Mouse (Mus musculus) gastrocnemius, adult 18-20 months (tissue): ENCODE measurements around the gene Rnf225. TPM values are rescaled to one million over a fixed set of nuclear protein-coding genes. Genes with fewer than 3 reads are reported as not detected.
"Not testable (repeated sequence)": the region's sequence is repeated elsewhere in the genome, so short reads cannot be mapped to it uniquely, and the experiment has no call there.

Experiments used
- DNase-seq: peaks from one replicate; pipeline ENCODE4 v3.0.0; 2021; ENCODE audit warnings: low spot score
- total RNA-seq, 2 experiments: library from RNA; stranded (reverse); gene quantifications; 2 replicates each; pipeline ENCODE4 v1.2.3; 2021

The Rnf225 gene
- total RNA-seq, 2 experiments from 2014 or later, result 0.46 to 0.59 TPM

GRCm38 (mm10) chr7:12927693-12928589 is 725 bp downstream of the Rnf225 start:
- no peak for DNase-seq

- no peak for DNase-seq
These were observed 6.5 kb downstream of the Rnf225 start for GRCm38 (mm10) chr7:12933615-12934140.

DNA sequence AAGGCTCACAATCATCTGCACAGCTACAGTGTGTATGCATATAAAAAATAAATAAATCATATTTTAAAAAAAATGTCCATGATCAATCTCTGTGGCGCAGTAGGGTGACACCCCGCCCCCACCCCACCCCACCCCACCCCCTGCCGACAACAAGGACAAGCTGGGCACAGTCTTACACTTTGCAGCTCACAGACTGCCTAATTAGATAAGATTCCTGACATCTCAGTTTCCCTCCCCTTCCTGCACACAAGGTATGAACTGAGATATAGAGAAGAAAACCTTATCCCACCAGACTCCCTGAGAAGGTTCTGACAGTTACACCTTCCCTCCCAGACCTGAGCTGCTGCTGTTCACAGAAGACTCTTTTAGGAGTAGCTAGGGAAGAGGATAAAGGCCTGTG is 7.6 kb downstream of the Rnf225 start:
- no peak for DNase-seq

DNA sequence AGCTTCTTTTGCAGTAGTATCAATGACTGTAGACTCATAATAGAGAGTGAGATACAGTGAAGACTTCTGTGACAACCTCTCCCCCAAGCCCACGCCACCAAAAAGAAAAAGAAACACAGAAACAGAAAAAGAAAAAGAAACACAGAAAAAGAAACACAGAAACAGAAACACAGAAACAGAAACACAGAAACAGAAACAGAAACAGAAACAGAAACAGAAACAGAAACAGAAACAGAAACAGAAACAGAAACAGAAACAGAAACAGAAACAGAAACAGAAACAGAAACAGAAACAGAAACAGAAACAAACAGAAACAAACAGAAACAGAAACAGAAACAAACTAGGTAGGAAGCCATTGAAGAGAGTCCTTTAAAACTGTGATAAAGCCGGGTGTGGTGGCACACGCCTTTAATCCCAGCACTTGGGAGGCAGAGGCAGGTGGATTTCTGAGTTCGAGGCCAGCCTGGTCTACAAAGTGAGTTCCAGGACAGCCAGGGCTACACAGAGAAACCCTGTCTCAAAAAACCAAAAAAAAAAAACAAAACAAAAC is 10.1 kb downstream of the Rnf225 start:
- DNase-seq, result not testable (repeated sequence)

DNA sequence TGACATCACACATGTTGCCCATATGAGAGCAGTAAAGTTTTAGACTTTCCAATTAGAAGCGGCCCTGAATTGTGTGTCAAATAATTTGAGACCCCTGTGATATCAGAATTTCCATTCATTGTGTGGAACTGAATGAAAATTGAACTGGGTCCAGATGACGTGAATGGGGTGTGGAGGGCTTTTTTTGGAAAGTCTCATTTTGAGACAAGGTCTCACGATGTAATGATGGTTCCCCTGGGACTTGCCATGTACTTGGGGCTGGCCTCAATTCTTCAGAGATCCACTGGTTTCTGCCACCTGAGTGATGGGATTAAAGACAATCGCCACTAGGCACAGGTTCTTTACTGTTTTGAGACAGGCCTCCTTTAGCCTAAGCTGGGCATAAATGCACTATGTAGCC is 13.4 kb downstream of the Rnf225 start:
- no peak for DNase-seq

GRCm38 (mm10) chr7:12943488-12943887 is 16.3 kb downstream of the Rnf225 start:
- DNase-seq, result no peak

DNA sequence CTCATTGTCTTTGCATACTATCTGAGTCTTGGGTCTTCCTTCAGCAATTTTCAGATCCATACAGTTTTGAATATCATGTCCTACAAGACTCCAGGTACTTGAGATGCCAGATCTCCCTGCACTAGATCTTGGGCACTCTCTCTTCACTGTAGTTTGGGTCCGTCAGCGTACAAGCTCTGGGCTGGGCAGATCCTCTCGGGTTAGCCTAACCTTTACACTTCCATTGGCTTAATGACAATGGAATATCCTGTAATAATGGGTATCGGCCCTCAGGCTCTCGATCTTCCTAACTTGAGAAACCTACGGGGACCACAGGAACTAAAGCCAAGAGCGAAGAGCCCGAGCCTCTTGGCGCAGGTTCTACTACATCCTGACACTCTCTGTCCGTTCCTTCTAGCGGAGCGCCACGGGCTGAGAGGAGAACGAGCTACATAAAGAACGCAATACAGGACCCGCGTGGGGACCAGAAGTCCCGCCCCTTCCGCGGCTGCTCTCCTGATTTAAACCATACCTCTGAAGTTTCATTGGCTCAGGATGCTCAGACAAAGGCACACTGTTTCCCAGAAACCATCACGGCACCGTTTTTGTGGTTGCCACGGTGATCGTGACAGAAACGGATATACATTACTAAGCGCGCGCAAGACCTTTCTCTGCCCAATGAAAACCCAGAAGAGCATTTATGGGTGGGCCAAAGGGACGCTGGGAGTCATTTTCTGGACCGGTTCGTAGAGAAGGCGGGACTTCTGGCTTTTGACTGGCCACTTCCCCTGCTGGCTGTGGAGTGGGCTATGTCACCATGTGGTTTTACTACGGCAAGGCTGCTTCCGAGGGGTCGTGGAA is 22.0 kb downstream of the Rnf225 start:
- peak; percentile 92 for DNase-seq

DNA sequence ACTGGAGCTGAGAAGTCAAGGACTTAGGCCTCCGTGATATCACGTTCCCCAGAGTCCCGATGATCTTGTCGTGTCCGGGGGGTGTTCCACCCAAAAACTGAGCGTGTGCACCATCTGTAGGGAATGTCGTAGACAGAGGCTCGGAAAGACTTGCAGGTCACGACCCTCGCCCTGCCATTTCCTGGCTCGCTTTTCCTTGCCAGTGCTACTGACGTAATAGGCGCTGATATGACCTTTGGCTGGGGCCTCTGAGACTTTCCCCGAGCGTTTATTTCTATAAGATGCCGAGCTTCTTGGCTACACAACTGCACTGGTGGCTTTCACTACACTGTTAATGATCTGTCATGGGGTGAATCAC is 22.6 kb downstream of the Rnf225 start:
- DNase-seq, result no peak

DNA sequence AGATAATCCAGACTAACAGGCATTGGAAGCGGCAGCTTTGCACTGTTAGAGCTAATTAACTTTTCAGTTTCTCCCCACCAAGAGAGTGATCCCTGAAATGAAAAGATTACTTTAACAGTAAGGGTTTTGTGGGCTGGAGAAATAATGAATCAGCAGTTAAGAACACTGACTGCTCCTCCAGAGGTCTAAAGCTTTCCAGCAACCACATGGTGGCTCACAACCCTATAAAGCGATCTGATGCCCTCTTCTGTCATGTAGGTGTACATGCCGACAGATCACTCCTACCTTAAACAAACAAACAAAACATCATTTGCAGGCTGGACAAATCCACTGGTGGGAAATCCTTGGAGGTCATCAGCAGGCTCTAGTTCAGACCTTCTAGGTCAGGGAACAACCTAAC is 27.7 kb downstream of the Rnf225 start:
- DNase-seq, result no peak

- DNase-seq, result no peak
These were observed 30.3 kb downstream of the Rnf225 start for GRCm38 (mm10) chr7:12957511-12957910.

GRCm38 (mm10) chr7:12958948-12959347 is 31.7 kb downstream of the Rnf225 start:
- no peak for DNase-seq

GRCm38 (mm10) chr7:12959718-12960117 is 32.5 kb downstream of the Rnf225 start:
- no peak for DNase-seq

DNA sequence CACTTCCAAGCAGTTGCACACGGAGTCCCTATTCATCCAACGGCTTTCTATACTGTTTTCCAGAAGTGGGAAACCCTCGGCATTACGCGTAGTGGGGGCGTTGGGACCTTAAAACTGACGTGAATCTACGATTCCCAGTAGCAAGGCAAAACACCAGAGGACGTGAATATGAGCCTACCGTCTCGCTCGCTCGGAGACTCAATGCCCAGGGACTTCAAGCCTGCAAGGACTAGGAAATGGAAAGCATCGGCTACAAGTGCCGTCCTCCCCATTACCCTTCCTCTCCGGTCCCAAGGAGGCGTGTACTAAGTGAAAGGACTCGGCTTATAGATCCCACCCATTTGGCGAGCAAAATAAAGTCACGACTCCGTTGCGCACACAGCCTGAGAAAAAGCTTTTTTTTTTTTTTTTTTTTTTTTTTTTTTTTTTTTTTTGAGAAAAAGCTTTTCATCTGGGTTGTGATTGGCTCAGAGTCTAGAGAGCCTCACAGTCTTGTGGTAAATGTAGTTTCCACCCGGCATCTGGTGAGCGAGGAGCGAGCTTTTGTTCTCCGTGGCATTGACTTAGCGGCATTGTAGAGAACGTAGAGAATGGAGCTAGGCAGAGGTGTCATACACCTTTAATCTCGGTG is 34.4 kb downstream of the Rnf225 start:
- peak; percentile 32 for DNase-seq

GRCm38 (mm10) chr7:12965678-12966091 is 38.5 kb downstream of the Rnf225 start, which contains the start of gene Zfp324:
TSS of gene Zfp324 (plus strand) at chr7:12965838.
- DNase-seq, result peak; percentile 91

DNA sequence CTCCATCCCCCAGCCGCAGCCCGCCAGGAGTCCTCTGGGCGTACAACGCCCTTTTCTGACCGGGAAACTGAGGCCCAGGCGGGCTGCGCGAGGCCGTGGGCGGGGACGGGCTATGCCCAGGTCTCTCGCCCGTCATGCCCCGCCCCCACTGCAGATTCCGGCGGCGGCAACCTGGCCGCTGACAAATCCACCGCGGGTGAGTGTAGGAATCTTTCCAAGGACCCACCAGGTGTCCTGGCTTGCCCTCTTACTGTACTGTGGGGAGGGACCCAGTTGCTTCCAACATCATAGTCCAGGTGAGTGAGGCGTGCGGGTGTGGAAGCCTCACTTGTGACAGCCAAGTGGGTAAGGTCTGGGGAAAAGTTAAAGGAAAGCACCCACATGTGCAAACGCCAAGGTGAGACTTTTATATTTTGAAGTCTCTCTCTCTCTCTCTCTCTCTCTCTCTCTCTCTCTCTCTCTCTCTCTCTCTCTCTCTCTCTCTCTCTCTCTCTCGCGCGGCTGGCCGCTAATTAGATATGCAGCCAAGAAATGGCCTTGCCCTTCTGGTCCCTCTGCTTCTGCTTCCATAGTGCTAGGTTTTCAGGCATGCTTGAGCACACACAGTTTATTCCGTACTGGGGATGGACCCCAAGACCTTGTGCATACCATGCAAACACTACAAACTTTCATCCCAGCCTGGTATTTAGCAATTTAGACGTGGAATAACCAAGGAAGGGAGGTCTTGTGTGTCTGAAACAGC is 39.1 kb downstream of the Rnf225 start:
- peak; percentile 27 for DNase-seq

GRCm38 (mm10) chr7:12970906-12971305 is 43.7 kb downstream of the Rnf225 start:
- DNase-seq, result no peak

DNA sequence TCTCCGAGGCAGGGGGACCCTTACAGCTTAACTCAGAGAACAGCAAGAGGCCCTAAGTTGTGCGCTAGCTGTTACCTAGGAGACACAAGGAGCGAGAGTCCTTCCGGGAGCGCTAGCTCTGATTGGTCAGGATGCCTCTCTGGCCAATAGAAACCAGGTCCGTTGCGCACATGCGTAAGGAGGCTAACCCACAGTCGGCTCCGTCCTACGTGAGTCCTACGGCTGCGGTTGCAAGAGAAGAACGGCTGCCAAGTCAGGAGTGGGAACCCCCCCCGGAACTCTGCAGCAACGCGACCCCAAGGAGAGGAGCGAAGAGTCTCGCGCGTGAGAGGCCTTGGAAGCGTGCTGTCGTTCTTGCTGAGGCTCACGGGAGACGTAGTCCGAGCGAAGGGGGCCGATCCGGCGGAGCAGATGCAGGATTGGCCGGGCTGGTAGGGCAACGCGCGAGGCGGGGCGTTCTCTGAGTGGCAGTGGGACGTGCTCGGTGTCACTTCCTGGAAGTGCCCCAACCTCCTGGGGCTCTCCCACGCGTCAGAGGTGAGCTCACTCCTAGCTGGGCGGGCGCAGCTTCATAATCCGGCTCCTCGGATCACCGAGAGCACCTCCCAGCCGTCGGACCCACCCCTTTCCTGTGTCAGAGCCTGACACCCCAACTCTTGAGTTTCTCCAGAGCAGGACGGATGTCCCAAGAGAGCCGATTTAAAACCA is 50.6 kb downstream of the Rnf225 start, which contains the start of gene Zfp446:
TSS of gene Zfp446 (plus strand) at position 167 of the 708 bp plus-strand sequence.
- DNase-seq, result peak; percentile 99

DNA sequence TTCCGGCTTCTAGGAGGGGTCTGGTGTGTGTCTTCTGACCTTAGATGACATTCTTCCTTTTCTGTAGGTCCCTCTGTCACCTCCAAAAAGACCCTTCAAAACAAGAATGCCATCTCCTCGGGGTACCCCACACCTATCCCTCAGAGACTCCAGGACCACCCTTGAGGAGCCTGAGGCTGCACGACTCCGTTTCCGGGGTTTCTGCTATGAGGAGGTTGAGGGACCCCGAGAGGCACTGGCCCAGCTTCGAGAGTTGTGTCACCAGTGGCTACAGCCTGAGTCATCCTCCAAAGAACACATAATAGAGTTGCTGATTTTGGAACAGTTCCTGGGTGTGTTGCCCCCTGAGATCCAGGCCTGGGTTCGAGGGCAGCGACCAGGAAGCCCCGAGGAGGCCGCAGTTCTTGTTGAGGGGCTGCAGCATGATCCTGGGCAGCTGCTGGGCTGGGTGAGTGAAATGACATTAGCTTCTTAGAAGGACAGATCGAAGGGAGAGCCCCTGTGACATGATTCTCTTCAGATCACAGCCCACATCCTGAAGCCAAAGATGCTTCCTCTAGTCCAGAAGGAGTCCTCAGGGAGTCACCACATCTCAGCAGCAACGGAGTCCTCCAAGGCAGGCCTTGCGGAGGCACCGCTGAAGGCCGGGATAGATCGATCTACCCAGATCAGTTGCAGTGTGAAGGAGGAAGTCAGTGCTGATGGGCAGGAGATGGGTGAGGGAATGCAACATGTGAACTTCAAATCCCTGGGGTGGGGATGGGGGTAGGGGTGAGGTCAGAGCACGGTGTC is 51.9 kb downstream of the Rnf225 start:
- DNase-seq, result no peak

DNA sequence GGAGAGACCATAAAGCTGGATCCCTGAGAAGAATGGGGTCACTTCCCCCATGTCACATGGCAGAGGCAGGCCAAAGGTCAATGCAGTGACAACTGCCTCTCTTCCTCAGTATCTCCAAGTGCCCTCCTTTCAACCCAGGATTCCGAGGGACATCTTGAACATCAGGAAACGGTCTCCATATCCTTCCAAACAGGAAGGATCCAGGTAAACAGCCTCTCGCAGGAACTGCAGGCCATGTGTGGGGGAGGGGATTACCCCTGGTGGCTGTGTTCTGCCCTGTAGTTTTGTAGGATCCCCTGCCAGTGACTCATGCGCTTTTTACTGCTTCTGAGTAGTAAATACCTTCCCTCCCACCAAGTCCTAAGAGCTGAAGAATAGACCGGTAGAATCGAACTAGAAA is 52.6 kb downstream of the Rnf225 start:
- DNase-seq, result no peak
